Mouse (Mus musculus): ENCODE results near the gene Ms4a4a.
"Not testable (repeated sequence)": the region's sequence is repeated elsewhere in the genome, so short reads cannot be mapped to it uniquely, and the experiment has no call there.

The Ms4a4a gene

DNA sequence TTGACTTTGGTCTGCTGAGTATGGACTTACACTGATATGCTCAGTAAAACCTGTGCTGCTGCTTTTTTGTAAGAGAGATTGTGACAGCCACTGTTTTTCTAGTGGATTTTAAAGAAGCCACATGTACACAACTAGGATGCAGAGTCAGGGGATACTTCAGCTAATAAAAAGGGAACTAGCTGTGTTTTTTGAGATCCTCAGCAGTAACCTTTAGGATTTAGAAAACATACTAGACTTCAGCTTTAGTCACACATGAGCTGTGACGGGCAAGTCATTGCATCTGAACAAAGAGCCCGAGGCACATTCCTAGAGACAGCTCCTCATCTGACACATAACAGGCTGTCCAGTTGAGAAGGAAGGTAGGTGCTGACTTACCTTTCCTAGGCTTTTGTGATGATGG is at the start of gene Ms4a4a:
Gene Ms4a4a (plus strand): TSS at position 251 of the 400 bp plus-strand sequence.
- DNase-seq (ENCODE audit: low read depth, low spot score): no peak

DNA sequence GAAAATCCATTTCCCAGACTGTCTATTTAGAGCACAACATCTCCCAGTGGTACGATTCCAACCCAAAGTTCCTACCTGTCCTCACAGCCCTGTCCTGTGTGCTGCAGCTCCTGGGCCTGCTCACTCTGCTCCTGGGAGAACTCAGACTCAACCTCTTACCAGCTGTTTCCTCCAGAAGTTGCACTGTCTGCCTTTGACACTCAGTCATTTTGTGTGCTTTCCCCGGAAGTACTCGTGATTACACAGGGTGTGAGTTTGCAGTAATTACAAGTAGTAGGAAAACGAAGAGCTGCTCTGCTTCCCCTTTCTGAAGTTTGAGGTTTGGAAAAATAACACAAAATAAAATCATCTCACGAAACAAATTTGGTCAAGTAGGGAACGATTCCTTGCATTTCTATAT is 39.4 kb upstream of the Ms4a4a start, which contains the start of gene Ms4a7:
Gene Ms4a7 (minus strand): TSS at position 215 of the 400 bp plus-strand sequence.
- DNase-seq (ENCODE audit: low read depth, low spot score): peak; percentile 38

DNA sequence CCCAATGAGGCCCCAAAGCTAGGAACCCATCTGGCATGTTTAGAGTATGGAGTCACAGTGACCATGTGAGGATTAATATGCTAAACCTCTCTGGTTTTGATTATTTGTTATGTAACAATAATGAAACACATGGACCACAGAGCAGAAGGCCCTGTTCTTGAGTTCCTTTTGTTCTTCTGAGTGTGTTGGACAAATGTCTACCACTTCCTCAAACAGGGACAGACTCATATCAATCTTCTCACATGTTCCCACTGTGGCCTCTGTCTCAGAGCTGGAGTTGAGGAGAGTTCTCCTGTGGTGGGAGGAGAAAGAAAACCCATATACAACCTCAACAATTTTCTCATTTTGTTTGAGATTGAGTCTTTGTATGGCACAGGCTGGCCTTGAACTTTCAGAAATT is 32.2 kb upstream of the Ms4a4a start:
- no peak for DNase-seq (ENCODE audit: low read depth, low spot score)

DNA sequence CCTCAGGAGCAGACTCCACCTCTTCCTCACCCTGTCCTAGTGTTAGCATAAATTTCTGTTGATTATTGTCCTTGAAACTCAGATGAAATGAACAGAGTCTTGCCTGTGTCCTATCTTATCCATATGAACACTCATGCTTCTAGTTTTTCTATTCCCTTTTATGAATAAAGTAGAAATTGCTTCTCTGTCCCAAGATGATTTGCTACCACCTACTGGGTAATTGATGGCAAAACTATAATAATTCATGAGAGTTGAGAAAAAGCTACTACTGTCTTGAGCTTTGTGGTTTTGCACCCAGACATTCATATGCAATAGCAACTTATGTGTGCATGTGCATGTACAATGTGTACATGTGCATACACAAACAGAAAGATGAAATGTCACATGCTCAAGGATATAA is 31.3 kb upstream of the Ms4a4a start:
- no peak for DNase-seq (ENCODE audit: low read depth, low spot score)

DNA sequence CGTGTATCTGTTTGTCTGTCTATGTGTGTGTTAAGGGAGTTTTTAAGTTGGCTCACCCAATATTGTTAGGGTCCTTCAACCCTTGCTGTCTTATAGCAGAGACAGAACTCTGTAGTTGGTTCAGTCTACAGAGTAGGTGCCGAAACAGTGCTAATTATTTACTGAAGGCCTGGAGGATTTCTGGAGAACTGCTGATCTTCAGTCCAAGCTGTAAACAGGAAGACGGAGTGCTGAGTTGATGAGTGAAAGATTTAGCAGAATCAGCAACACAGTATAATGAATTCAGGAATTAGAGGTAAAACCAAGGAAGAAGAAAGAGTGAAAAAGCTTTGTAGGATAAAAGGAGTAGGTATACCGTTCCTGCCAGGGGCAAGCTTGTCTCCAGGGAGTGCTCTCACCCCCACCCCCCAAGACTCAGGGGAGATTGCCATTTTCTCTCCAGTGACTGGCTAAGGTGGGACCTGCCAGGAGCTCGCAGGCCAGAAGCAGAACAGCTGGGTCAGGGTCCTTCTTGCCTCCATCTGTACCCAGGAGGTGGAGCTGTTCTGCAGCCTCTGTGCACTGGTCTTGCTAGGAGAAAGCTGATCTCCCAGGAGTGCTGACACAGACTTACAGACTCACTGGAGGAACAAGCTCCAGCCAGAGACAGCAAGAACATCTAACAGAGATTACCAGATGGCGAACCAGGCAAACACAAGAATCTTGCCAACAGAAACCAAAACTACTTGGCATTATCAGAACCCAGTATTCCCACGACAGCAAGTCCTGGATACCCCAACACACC is 25.4 kb upstream of the Ms4a4a start:
- DNase-seq (ENCODE audit: low read depth, low spot score): peak; percentile 27

DNA sequence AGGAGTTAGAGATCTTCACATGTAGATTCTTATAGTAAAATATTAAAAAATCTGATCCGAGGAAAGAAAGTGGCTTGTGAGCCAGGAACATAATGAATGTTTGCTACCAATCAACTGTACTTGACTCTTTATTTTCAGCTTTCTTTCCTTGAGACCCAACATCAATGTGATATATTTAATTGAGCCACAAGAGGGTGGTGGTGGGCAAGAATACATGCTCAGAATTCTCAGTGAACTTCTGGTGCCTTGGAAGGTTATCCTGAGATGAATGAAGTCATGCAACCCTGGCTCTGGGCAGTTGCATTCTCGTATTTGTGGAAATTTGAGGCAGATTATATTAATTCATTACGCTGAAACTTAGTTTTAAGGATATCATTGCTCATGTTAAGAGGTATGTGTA is 23.4 kb upstream of the Ms4a4a start:
- DNase-seq (ENCODE audit: low read depth, low spot score): no peak

DNA sequence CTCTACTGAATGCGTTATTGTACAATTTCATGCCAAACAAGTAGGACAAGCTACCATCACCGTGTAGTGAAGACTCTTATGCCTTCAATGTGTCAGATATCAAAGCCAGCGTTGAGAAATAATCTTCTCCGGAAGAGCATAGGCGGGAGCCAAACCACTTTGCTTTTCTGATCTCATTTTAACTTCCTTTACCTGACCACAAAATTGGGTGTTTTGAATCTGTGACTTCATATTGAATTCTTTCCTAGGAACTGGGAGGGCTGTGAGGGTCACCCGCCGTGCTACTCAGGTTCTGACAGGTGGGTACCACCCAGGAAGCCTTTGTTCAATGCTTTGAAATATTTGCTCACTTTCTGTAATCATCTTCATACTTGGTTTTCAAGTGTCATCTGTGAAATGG is 19.6 kb upstream of the Ms4a4a start:
- no peak for DNase-seq (ENCODE audit: low read depth, low spot score)

DNA sequence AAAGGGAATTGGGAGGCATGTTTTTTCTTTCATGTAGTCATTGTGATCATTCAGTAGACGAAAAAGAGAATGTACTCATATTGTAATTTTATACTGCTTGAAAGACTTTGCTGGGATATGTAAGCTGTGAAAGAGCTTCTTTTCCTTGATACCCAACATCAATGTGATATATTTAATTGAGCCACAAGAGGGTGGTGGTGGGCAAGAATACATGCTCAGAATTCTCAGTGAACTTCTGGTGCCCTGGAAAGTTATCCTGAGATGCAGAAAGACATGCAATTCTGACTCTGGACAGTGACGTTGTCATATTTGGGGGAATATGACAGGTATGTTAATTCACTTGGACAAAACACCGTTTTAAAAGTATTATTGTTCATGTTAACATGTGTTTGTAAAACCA is 15.2 kb upstream of the Ms4a4a start:
- no peak for DNase-seq (ENCODE audit: low read depth, low spot score)

DNA sequence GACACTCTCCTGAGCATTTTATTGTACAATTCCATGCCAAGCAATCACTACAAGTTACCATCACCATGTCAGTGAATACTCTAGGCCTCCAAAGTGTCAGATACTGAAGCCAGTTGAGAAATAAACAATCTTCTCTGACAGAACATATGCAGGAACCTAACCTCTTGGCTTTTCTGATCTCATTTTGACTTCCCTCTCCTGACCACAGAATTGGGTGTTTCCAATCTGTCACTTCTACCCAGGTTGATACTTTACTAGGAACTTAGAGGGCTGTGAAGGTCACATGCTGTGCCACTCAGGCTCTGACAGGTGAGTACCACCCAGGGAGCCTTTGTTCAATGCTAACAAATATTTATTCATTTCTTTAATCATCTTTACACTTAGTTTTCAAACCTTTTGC is 13.3 kb upstream of the Ms4a4a start:
- DNase-seq (ENCODE audit: low read depth, low spot score): no peak

DNA sequence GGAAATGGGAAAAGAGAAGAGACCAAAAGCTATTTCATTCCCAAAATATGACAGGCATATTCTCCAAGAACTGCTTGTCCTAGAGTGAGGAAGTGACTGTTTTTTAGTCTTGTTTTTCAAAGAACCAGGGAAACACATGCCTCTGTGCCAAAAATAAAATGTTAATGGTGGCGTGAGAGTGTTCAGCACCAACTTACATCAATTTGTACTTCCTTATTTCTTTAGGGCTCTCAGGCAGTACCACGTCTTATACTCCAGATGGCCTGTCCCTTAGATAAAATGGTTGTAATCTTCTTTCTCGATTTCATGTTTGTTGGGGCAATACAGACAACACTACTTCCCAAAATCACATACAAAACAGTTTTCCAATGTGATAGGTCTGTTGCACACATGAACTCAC is 7.0 kb upstream of the Ms4a4a start:
- DNase-seq (ENCODE audit: low read depth, low spot score): no peak

DNA sequence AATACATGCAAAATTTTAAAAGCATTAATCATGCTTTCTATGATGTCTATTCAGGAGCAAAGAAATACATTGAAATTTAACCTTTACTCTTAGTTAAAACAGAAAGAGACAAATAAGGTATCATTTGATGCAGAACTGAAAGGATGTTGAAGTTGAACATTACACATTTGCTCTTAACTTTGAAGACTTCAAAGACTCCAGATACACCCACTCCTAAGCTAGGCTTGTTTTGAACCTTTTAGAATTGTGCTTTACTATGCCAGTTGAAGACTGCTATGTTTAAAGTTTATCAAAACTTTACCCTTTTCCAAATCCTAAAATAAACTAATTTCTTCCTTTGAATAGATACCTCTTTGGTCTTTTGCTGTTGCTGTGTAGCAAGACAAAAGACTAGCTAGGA is 4.1 kb upstream of the Ms4a4a start:
- DNase-seq (ENCODE audit: low read depth, low spot score): no peak

DNA sequence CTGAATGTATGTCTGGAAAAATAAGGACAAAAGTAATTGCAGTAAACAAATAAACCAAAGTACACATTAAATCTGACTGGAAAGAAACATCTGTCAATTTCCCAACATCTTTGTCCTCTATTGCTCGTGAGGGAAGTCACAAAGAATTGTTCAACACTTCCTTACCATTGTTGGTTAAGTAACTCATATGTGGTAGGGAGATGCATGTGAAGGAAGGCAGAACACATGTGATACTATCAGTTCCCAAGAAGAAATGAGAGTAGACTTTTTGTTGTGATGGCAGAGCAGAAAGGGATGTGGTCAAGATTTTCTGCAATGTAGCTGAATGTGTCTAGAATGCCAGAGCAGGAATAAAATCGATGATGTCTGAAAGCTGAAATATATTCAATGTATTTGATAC is 1.1 kb downstream of the Ms4a4a start:
- DNase-seq (ENCODE audit: low read depth, low spot score): no peak

DNA sequence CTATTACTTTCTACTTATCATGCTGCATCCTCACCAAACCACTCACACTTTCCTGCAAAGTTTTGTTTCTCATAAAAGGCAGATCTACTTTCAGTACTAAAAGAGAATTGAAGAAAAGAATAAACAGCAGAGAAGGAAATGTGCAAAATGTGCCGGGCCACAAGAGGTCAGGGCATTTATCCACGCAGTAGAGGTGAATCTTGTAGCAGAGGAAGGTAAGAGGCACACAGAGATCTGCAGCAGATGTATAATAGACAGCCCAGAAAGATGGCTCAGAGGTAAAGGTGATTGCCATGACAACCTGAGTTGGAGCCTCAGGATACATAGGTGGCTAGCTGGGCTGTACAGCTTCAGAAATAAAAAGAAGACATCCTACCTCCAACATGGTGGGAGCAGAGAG is 11.8 kb downstream of the Ms4a4a start:
- no peak for DNase-seq (ENCODE audit: low read depth, low spot score)

DNA sequence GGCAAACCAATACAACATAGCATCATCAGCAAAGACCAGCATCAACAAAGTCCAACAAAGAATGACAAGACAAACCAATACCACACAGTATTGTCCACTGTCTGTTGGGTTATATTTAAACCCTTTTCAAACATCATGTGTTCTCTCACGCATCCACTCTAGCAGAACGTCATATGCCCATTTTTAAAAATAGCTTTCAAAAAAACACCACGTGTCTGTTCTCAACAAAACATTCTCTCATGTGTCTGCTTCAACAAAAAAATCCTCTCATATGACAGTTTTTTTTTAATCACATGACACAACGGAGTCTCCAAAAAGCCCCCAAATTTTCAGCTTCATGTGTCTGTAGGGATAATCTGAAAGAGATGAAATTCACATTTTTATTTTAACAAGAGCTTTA is 12.4 kb downstream of the Ms4a4a start:
- no peak for DNase-seq (ENCODE audit: low read depth, low spot score)

DNA sequence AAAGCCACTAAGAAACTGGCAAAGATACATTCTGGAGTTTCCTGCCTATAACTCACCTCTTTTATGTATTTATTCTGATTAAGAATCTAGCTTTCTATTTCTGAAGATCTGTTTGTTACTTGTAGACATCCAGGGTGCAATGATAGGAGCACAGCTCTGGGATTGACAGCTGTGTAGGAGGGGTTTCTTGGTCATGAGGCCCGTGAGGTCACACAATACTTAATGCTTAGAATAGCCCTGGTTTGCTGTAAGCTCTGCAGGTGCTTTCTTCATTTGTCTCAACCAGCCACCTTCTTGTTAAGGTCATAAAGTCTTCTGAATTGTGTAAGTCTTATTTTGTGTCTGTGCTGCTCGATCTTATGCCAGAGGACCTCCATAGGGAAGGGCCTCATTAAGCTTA is 13.6 kb downstream of the Ms4a4a start:
- DNase-seq (ENCODE audit: low read depth, low spot score): no peak

DNA sequence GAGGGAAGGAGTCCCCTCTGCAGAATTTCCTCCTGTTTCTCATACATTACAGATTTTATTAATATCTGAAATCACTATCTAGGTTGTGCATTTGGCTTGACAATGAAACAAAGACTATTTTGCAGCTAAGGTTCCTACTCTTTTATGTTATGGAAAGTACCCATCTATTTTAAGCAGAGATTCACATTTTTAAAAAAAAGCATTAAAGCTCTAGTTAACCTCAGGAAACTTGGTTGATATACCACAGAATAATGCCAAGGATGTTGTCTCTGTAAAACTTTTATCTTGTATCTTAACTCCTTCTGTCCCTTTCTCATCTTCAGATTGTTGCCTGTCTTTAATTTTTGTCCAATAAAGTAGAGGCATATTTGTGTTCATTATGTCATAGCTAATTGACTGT is 20.4 kb downstream of the Ms4a4a start:
- DNase-seq (ENCODE audit: low read depth, low spot score): no peak

DNA sequence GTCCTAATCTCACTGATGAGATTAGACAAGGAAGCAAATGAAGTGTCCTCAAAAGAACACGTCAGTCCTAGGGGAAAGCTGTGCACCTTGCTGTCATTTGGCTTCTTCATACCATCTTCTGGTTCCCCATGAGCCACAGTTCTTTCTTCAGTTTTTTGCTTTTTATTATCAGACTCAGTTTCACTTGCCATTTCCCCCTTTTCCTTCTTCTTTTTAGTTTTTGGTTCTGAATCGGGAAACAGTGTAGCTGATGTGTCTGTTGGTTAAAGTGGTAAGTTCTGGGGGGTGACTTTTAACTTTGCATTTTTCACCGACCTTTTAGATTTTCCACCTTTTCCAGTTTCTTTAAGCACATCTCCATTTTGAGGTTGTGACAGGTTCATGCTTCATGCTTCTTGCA is 29.2 kb downstream of the Ms4a4a start, which contains the start of gene Ms4a4c:
Gene Ms4a4c (plus strand): TSS at position 244 of the 400 bp plus-strand sequence.
- no peak for DNase-seq (ENCODE audit: low read depth, low spot score)

DNA sequence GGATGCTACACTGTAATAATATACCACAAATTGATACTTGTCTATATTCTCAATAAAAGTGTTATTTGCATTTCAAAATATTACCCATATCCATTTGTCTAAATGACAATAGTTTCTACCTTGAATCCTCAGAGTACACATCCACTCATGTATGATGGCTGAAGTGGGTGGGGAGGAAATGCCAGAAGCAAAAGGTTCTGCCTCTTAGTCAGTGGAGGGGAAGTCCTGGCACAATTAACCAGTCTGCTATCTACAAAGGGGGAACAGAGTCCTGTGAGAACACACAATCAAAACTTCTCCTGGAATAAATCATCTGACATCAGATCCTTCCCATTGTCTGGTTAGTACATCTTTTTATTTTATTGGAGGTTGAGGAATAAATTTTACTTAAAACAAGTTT is 32.1 kb downstream of the Ms4a4a start:
- no peak for DNase-seq (ENCODE audit: low read depth, low spot score)

DNA sequence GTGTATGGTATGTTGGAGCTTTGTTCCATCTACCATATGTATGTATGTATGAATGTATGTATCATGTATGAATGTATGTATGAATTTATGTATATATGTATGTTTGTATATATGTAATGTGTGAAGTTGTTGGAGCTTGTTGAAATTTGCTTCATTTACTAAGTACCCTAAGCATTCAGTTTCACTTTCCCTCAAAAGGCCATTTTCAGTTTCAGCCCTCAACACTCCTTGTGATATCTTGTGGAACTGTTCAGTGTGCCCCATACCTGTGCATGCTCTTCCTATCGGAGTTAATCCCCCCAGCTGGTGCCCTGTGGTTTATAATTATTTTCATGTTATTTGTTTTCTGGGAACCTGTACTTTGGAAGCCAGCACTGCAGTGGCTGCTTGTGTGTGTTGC is 33.3 kb downstream of the Ms4a4a start:
- no peak for DNase-seq (ENCODE audit: low read depth, low spot score)

DNA sequence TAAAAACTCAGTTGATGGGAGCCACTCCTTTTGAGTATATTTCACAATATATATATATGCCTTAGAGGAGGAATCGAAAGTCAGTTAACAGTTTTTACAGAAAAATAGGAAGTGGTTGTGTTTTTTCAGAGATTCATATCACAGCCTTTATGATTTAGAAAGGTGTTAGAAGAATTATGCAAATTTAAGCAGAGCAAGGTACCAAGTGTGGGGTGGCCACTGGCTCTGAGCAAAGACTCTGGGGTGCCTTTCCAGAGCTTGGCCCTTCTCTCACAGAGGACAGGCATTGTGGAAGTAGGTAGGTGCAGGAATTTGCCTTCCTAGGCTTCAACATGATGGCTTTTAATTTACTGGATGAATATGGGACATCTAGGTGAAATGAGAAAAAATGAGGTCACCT is 36.3 kb downstream of the Ms4a4a start:
- DNase-seq (ENCODE audit: low read depth, low spot score): no peak

DNA sequence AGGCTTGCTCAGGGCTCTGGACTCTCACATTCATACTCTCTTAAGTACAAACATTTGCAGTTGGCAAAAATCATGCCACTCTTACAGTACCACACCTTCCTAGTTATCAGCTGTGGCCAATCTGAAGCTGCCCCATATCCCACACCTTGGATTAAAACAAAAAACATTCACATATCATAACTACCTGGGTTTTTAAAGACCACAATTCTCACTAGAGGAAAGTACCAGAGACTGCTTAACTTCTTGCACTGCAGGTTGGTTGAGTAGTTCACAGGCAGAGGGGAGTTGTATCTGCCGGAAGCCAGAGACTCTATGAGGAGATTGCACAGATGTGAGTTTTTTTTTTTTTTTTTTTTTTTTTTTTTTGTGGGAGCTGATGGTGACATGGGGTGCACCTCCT is 38.8 kb downstream of the Ms4a4a start:
- DNase-seq (ENCODE audit: low read depth, low spot score): no peak

DNA sequence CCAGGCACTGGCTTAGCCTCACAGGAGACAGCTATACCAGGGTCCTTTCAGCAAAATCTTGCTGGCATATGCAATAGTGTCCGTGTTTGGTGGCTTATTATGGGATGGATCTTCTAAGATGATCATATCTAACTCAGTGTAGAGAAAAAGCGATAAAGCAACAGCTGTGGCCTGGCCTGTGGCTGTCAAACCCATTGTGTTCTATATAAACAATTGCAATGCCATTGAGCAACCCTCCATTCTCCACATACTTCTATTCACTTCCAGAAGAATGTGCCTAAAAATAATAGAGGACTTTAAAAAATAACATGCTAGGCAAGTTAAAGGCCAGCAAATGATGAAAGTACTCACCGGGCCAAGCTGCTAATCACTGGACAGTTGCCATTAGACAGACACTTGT is 40.3 kb downstream of the Ms4a4a start:
- DNase-seq (ENCODE audit: low read depth, low spot score): no peak

DNA sequence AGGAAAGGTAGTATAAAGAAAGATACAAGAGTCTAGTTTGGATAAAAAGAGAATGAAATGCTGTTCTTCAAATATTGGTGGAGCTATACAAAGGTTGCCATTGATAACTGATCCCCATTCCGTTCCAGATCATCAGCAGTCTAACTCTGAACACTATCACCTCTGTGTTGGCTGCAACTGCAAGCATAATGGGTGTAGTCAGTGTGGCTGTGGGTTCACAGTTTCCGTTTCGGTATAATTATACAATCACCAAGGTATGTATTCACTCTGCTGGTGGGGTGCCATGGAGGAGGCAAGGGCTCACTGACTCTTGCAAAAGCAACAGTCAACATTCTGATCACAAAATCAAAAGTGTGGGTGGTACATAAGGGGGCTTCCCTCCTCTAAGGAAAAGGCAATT is 43.5 kb downstream of the Ms4a4a start:
- DNase-seq (ENCODE audit: low read depth, low spot score): not testable (repeated sequence)

DNA sequence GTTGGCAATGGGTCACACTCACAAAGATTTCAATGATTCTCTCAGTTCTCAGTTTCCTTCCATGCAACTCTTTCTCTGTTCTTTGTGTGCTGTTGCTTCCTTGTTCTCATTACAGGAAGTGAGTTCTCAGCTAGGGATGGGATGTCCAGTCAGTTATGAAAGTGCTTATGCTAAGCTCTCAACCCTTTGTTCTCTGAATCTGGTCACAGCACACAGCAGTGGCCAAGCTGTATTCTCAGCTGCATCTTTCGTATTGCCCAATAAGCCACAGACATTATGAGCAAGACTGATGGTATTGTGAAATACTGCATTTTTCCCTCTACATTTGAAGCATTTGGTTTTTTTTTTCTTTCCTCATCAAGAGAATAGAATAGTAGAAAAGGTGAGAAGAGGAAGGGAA is 55.9 kb downstream of the Ms4a4a start:
- peak; percentile 13 for DNase-seq (ENCODE audit: low read depth, low spot score)
